Mouse (Mus musculus) C3H10T1/2 (cell line): ENCODE results near the gene Pih1d2. TPM values are rescaled to one million over a fixed set of nuclear protein-coding genes. Genes with fewer than 3 reads are reported as not detected.

ENCODE experiments used
- polyA plus RNA-seq, 2 experiments: library from polyadenylated mRNA; unstranded; fragments of >200 nt; fragmentation: generic; extraction: Trizol; gene quantifications; one replicate each; pipeline ENCODE4 v1.2.1; 2012; ENCODE audit warnings: missing spikeins in 2 of 2

Gene Pih1d2
- polyA plus RNA-seq: 1 to 10 TPM in 1 of 2 experiments, under 1 TPM in 1; 0.54 to 1.8 TPM

DNA sequence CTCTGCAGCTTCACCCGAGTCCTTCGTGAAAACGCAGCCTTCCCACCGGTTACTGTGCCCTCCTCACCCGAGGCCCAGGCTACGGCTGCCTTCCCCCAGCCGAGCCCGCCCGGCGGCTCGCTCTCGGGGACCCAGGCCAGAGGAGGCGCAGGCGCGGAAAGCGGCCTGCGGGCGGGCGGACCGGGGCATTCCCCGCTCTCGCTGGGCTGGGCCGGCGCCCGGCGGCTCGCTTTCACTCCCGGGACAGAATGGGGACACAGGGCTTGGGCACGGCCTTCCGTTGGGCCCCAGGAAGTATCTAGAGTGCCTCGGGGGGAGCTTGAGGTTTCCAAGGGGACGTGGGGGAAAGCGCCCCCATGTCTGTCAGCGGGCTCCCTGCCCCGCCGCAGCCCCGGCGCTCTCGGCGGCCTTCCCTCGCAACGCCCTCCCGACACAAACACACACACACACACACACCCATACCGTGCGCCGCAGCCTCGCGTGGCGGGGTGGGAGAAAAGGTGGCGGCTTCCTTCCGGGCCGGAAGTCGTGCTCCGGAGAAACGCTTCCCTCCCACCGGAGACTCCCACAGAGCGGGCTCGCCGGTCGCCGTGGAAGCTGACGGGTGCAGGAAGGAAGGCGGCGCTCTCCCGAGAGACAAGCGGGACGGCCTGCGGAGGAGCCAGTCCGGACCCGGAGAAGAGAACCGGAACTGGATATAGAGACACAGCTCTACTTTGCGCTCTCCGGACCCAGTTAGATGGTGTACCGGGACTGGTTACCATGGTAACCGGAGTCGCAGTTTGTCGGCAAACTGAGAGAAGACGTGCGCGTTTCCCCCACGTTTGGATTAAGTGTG lies at the start of gene Pih1d2, which contains the start of gene Nkapd1:
Gene Pih1d2 (plus strand): TSS at position 556 of the 838 bp plus-strand sequence.
Gene Nkapd1 (minus strand): TSS at position 699 of the 838 bp plus-strand sequence.

GRCm38 (mm10) chr9:50603189-50603997 lies 13.7 kb upstream of the Pih1d2 start, which contains the start of the genes Sdhd and Timm8b:
TSS of gene Sdhd (minus strand) at chr9:50603812.
TSS of gene Timm8b (plus strand) at chr9:50603910.

DNA sequence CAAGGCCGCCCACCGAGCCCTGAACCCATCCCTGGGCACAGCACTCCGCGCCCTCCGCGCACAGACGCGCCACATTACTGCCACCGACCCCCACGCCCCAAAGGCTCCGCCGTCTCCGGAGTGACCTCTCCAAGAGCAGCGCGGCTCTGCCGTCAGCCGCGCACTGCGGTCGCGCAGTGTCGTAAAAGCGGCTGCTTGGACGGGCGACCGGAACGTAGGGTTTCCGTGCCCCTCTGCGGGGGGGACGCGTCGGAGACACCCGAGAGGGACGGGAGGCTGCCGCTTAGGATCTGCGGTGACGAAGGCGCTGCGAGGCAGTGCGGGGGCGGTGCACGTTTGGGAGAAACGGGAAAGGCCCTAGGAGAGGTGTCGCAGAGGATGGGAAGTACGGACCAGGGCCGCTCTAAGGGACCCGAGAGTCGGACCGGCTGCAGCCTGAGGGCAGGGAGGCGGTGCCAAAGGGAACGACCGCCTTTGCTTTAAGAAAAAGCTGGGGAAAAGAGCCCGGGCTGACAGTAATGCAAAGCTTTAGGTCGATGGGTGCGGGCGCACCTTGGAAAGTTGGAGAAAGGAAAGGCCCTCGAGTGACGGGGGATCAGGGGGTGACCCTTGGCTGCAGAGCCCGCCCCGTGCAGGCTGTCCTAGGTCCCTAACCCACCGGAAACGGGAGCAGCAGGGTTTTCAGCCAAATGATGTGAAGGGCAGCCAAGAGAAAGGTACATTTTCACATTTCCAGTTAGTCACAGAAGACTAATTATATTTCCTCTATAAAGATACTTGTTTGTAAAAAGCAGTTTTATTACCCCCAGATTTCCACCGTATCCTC lies 42.5 kb downstream of the Pih1d2 start, which contains the start of gene Dlat:
Gene Dlat (minus strand): TSS at position 389 of the 826 bp plus-strand sequence.

Other genes with a start within 250 kb of the Pih1d2 start
- under 1 TPM; 0.04 to 0.11 TPM for gene Plet1, start 122.8 kb upstream of the Pih1d2 start, polyA plus RNA-seq
- gene Pts, start 88.6 kb upstream of the Pih1d2 start, polyA plus RNA-seq: 10 to 100 TPM in 1 of 2 experiments, 1 to 10 TPM in 1; 2.6 to 40.9 TPM
- 10 to 100 TPM in 1 of 2 experiments, under 1 TPM in 1; 0.23 to 13.7 TPM for gene Il18, start 62.5 kb upstream of the Pih1d2 start, polyA plus RNA-seq
- gene Bco2, start 62.1 kb upstream of the Pih1d2 start, polyA plus RNA-seq: under 1 TPM in 1 of 2 experiments, not detected in 1; 0.08 TPM
- gene Tex12, start 56.0 kb upstream of the Pih1d2 start, polyA plus RNA-seq: not detected
- gene Sdhd, start 13.5 kb upstream of the Pih1d2 start, polyA plus RNA-seq: 100 to 1,000 TPM in 1 of 2 experiments, 10 to 100 TPM in 1; 58.1 to 125 TPM
- gene Timm8b, start 13.4 kb upstream of the Pih1d2 start, polyA plus RNA-seq: 100 to 1,000 TPM in 1 of 2 experiments, 10 to 100 TPM in 1; 71.2 to 163 TPM
- gene Nkapd1, start 143 bp downstream of the Pih1d2 start, polyA plus RNA-seq: 1 to 10 TPM in 1 of 2 experiments, under 1 TPM in 1; 0.42 to 4.9 TPM
- gene Dlat, start 42.5 kb downstream of the Pih1d2 start, polyA plus RNA-seq: 10 to 100 TPM in 1 of 2 experiments, 1 to 10 TPM in 1; 7.9 to 18.6 TPM
- gene Dixdc1, start 122.2 kb downstream of the Pih1d2 start, polyA plus RNA-seq: 1 to 10 TPM; 1.1 to 4.8 TPM
- gene 2310030G06Rik, start 129.2 kb downstream of the Pih1d2 start, polyA plus RNA-seq: not detected
- gene Cryab, start 134.0 kb downstream of the Pih1d2 start, polyA plus RNA-seq: 100 to 1,000 TPM; 103 to 261 TPM
- gene Hspb2, start 135.0 kb downstream of the Pih1d2 start, polyA plus RNA-seq: 1 to 10 TPM; 1.6 to 5.2 TPM
- gene Fdxacb1, start 150.9 kb downstream of the Pih1d2 start, polyA plus RNA-seq: 1 to 10 TPM in 1 of 2 experiments, under 1 TPM in 1; 0.99 to 2.4 TPM
- gene Alg9, start 157.7 kb downstream of the Pih1d2 start, polyA plus RNA-seq: 10 to 100 TPM; 14.0 to 15.7 TPM
- gene 1110032A03Rik, start 158.2 kb downstream of the Pih1d2 start, polyA plus RNA-seq: 10 to 100 TPM in 1 of 2 experiments, 1 to 10 TPM in 1; 2.1 to 28.7 TPM
- gene Ppp2r1b, start 228.0 kb downstream of the Pih1d2 start, polyA plus RNA-seq: 10 to 100 TPM in 1 of 2 experiments, 1 to 10 TPM in 1; 4.6 to 16.8 TPM